Comparison of ENCODE assay signal across 17 mouse cellular contexts in the genomic region with DNA sequence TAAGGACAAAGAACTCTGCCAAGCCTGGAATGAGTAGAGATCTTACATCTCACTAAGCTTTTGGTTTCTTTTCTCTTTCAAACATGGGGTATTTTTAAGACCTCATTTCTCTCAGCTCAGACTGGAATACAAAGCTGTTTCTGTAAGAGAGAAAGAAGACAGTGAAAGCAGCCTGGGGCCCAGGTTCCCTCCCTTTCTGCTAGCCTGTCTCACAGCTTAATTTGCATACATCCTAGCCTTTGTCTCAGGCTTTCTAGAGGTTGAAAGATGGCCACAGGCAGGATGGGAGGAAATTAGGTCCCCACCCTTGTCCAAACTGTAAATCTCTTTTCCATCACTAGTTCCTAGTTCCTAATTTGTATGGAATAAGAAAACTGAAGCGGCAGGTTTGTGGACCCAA.
A peak's percentile ranks its signal among the peaks of the same experiment; 100 is the strongest.
DNase-seq lines count a peak whose midpoint lies in the region; ATAC-seq and TF ChIP-seq lines count a peak whose summit lies in the region.
"Had no signal": no experiment of that assay in that cellular context is flagged by ENCODE, and none has a peak within 500 bp of the region (broad histone marks: within the 10 kb centered on the region; RNA-seq: fewer than 3 reads in every experiment).

No protein-coding gene starts in this region.

- intact Hi-C loops in left cerebral cortex, adult 2 months (cut with DNase I), result no loop called here

- no peak overlapping the region for H3K4me2 ChIP-seq in forebrain, embryonic 13.5 days
- H3K4me2 ChIP-seq: liver, embryonic 13.5 days had no signal

- H3K9ac ChIP-seq in ES-Bruce4 (ENCODE audit: low read depth, poor library complexity, severe bottlenecking), result no peak overlapping the region
- H3K9ac ChIP-seq in forebrain, embryonic 13.5 days, result no peak overlapping the region
- H3K9ac ChIP-seq: liver, embryonic 13.5 days had no signal

- TF ChIP-seq EP300 in ES-Bruce4 (IDR thresholded peaks at IDR 0.05; ENCODE audit: insufficient read depth, low read depth, low read length), result peak; percentile 75; the same call in 1 of the 2 replicates

- no peak for TF ChIP-seq POLR2A in ES-Bruce4 (IDR thresholded peaks at IDR 0.05; ENCODE audit: insufficient read depth, low read length)

- TF ChIP-seq CTCF in left cerebral cortex, adult 2 months (IDR thresholded peaks at IDR 0.05), result no peak
- no peak for TF ChIP-seq CTCF in ES-Bruce4 (IDR thresholded peaks at IDR 0.05; ENCODE audit: low read depth, low read length)

- ATAC-seq in forebrain, embryonic 13.5 days, result no peak
- ATAC-seq: inflammation-experienced regulatory T-cells, adult 6 months had no signal

- WGBS in forebrain, embryonic 13.5 days, result 24% methylated on average over 1 of the region's 1 CpGs

- peak overlapping the region; percentile 30; the same call in 1 of the 2 replicates for H3K27ac ChIP-seq in left cerebral cortex, adult 2 months
- H3K27ac ChIP-seq in ES-Bruce4 (ENCODE audit: insufficient read depth, low read length), result peak overlapping the region; percentile 97
- peak overlapping the region; percentile 54 for H3K27ac ChIP-seq in forebrain, embryonic 13.5 days
- H3K27ac ChIP-seq: gastrocnemius, adult 2 months; liver, embryonic 13.5 days had no signal

- no peak overlapping the region for H3K4me3 ChIP-seq in left cerebral cortex, adult 2 months
- H3K4me3 ChIP-seq in ES-Bruce4 (ENCODE audit: low read depth, low read length), result no peak overlapping the region
- no peak overlapping the region for H3K4me3 ChIP-seq in forebrain, embryonic 13.5 days
- H3K4me3 ChIP-seq: gastrocnemius, adult 2 months; liver, embryonic 13.5 days had no signal

- peak; percentile 44 for DNase-seq in embryo, embryonic 10.5 days (ENCODE audit: low spot score)
- no peak for DNase-seq in embryo, embryonic 9.5 days (ENCODE audit: extremely low spot score)
- DNase-seq in left cerebral cortex, adult 2 months (ENCODE audit: extremely low spot score in 1 of 2, low spot score in 2 of 2), result no peak
- DNase-seq in left cerebral cortex, adult 9 months (ENCODE audit: low spot score in 2 of 2), result no peak
- DNase-seq in lung, postnatal 25 days (ENCODE audit: low spot score), result no peak
- no peak for DNase-seq in right cerebral cortex, postnatal 10 days (ENCODE audit: low spot score in 2 of 2)
- DNase-seq: adrenal gland, adult 2 months; cerebellum, adult 9-11 months; gastrocnemius, adult 2 months; heart, adult 18-20 months; kidney, postnatal 4 days; left cerebral cortex, postnatal 4 days; liver, embryonic 13.5 days; lung, postnatal 10 days had no signal

- H3K9me3 ChIP-seq in ES-Bruce4 (replicated peaks; ENCODE audit: control insufficient read depth, insufficient read depth, low read length, poor library complexity, severe bottlenecking), result no peaks in the 10 kb centered on the region
- H3K9me3 ChIP-seq in forebrain, embryonic 13.5 days (replicated peaks), result no peaks in the 10 kb centered on the region
- H3K9me3 ChIP-seq: liver, embryonic 13.5 days had no signal

- no peaks in the 10 kb centered on the region for H3K36me3 ChIP-seq in ES-Bruce4 (ENCODE audit: control insufficient read depth, insufficient read depth, low read length, poor library complexity, severe bottlenecking)
- H3K36me3 ChIP-seq in forebrain, embryonic 13.5 days (ENCODE audit: poor library complexity, severe bottlenecking), result no peaks in the 10 kb centered on the region
- H3K36me3 ChIP-seq: liver, embryonic 13.5 days had no signal

- H3K4me1 ChIP-seq in ES-Bruce4 (ENCODE audit: control insufficient read depth, insufficient read depth, low read length), result peaks cover 6% of the 10 kb centered on the region
- peaks cover 24% of the 10 kb centered on the region for H3K4me1 ChIP-seq in forebrain, embryonic 13.5 days
- H3K4me1 ChIP-seq: liver, embryonic 13.5 days had no signal

- H3K27me3 ChIP-seq in ES-Bruce4 (ENCODE audit: control insufficient read depth, insufficient read depth, low read length, poor library complexity, severe bottlenecking), result no peaks in the 10 kb centered on the region
- H3K27me3 ChIP-seq in forebrain, embryonic 13.5 days, result no peaks in the 10 kb centered on the region
- H3K27me3 ChIP-seq: liver, embryonic 13.5 days had no signal

Comparison
In these comparisons a context has a peak if more than half of its experiments do, and no peak if none do; other contexts are left out.
1. H3K27ac ChIP-seq: peak in every context shown above with its lines; median percentile 97 in ES-Bruce4; 54 in forebrain, embryonic 13.5 days; 30 in left cerebral cortex, adult 2 months.